Mouse (Mus musculus): ENCODE results near the gene Trpc7.

GRCm38 (mm10) chr13:56939261-56939660 lies 43.5 kb upstream of the Trpc7 start:
- TF ChIP-seq GATA1 (IDR thresholded peaks at IDR 0.05; ENCODE audit: low read length) (no peak), TAL1 (IDR thresholded peaks at IDR 0.05; ENCODE audit: low read length) (no peak)
